Mouse (Mus musculus): ENCODE results near the gene Malsu1.

DNA sequence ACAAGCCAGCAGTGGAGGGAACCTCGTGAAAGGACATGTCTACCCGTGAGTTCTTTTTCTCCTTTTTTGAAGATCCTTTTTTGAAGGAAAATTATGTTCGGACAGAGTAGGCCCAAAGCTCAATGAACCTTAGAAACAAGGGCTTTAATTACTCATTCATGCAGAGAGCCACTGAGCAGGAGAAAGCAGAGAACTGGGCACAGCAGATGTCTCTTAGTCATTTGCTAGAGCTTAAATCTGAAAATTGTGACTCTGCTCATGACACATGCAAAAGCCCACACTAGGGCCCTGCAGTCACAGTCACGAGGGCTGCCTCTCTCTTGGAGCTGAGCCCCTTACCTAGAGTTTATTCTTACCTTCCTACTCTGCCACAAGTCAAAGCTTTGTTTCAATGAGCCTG lies 40.8 kb upstream of the Malsu1 start:
- TF ChIP-seq CTCF (IDR thresholded peaks at IDR 0.05; ENCODE audit: insufficient read depth, low read length), result no peak
- TF ChIP-seq POLR2A (IDR thresholded peaks at IDR 0.05; ENCODE audit: borderline replicate concordance, extremely low read depth, low read depth, low read length), result no peak
